Mouse (Mus musculus): ENCODE measurements around the gene Cipc.

GRCm38 (mm10) chr12:86960138-86960537, 13.3 kb downstream of the Cipc start:
- peak; percentile 9; the same call in 1 of the 2 replicates for TF ChIP-seq CTCF (conservative IDR thresholded peaks at IDR 0.05; ENCODE audit: low read length)
- no peak for TF ChIP-seq NANOG (IDR thresholded peaks at IDR 0.05; ENCODE audit: borderline replicate concordance, low read length)
